Mouse (Mus musculus) embryonic fibroblast, embryonic 13.5 days (primary cell): ENCODE measurements around the gene Anapc16.

ENCODE experiments used
- CTCF ChIP-seq: IDR thresholded peaks from 2 replicates; pipeline ENCODE4 v1.5.1; 2011; ENCODE audit warnings: mild to moderate bottlenecking, control low read depth, low read length, moderate library complexity, borderline replicate concordance; ENCODE audit not compliant: insufficient read depth
- POLR2A ChIP-seq: IDR thresholded peaks from 2 replicates; pipeline ENCODE4 v1.6.1; 2011; ENCODE audit warnings: low read depth, mild to moderate bottlenecking, control low read depth, low read length, moderate library complexity

DNA sequence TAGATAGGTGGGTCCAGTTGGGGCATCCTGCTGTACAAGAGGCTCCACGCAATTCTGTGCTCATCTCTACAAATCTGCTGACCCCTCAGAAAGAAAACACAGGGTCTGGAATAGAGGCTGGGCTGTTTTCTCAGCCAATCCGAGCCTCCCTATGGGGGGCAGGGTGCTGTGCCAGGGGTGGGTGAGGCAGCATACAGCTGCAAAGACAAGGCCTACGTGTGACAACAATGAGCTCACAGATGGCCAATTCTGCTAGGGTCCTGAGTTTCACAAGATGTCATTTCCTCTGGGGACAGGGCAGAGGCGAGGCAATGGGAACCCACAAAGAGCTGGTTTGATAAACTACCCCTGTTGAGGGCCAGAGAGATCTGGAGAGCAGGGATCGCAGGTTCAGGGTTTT is 44.5 kb downstream of the Anapc16 start:
- TF ChIP-seq POLR2A, result no peak
- TF ChIP-seq CTCF, result no peak
